Mouse (Mus musculus): ENCODE results near the gene Src.

The Src gene

DNA sequence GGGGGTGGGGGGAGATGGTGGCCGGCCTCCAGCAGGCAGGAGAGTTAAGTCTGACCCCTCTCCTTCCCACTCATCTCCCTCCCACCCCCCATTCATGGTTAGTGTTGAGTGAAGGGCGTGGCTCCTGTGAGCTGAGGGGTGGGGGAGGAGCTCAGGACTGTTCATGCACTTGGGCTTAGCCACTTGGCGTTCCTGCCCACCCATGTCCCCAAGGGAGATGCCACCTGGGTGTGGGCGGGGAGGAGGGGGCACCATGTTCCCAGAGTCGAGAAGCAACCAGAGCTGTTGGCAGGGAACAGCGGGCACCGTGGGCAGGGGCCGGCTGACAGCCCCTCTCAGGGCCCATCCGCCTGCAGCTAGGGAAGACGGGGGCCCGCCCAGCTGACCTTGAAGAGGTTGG is 18.3 kb downstream of the Src start:
- no peak for DNase-seq (ENCODE audit: low spot score in 2 of 2)

DNA sequence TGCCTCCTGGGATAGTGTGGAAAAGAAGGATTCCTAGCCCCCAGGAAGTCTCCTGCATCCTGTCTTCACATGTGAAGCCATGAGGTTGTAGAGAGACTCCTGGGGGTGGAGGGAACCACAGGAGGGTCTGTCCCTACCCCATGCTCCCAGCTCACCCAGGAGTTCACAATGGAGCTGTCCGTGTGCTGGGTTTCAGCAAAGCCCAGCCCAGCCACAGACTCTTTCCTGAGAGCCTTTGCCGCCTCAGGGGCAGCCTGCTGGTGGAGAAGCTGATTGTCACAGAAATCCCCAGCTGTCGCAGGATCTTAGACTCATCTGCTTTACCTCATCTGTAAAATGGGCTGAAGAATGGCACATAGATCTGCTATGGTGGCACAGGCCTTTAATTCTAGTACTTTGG is 18.9 kb downstream of the Src start:
- DNase-seq (ENCODE audit: low spot score in 2 of 2), result no peak

DNA sequence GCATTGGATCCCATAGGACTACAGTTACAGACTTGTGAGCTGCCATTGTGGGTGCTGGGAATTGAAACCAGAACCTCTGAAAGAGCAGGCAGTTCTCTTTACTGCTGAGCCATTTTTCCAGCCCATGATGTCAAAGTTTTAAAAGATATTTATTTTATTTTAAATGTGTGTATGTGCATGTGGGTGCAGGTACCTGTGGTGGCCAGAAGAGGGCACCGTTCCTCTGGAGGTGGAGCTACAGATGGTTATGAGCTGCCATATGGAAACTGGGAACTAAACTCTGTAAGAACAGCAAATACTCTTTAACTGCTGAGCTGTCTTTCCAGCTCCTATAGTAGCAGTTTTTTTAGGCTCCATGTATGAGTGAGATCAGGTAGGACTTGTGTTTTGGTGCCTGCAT is 23.1 kb downstream of the Src start:
- DNase-seq (ENCODE audit: low spot score in 2 of 2), result no peak

DNA sequence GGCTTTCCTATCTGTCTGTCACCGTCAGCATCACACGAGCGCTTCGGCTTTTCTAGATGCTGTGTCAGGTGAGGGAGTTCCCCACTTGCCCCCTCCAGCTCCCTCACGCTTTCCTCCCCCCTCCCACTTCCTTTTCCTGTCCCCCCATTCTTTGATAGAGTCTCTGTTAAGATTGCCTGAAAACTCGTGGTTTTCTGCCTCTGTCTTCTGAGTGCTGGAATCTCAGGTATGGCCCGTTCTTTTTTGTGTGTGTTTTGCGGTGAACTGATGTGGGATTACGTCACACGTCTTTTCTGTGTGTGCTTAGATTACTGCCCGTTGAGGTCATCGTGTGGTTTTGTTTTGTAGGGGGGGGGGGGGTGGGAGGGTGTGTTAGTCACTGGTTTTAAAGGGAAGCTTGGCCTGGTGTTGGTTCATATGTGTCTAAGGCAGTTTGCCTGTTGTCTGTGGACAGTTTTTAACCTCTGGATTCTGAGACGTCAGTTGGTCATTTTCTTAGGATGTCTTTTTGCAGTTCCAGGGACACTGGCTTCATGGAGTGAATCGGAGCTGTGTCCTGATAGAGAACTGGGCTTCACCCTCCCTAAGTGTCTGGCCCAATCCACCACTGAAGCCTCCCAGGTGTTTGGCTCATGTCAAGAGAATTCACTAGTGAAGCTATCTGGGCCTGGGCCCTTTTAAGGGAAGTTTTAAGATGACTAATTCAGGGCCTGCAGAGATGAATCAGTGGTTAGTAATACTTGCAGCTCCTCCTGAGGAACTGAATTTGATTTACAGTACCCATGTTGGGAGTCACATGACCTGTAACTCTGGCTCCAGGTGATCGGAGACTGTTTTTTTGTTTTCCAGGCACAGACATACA is 29.3 kb downstream of the Src start:
- no peak for DNase-seq (ENCODE audit: low spot score in 2 of 2)

DNA sequence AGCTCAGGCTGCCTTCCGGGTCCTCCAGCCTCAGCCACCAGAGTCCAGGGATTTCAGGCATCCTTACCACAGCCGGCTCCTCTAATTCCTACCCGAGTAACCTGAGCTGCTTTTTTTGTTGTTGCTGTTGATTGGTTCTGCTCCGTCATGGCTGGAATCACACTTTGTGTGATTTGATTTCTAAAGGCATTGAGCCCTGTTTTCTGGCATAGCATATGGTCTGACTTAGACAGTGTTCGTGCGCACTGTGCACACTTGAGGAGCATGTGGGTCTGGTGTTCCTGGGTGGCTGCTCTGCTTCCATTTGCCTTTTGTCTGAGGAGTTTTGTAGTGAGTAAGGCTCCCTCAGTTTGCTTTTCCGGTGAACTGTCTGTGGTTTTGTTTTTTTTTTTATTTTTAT is 30.1 kb downstream of the Src start:
- no peak for DNase-seq (ENCODE audit: low spot score in 2 of 2)

DNA sequence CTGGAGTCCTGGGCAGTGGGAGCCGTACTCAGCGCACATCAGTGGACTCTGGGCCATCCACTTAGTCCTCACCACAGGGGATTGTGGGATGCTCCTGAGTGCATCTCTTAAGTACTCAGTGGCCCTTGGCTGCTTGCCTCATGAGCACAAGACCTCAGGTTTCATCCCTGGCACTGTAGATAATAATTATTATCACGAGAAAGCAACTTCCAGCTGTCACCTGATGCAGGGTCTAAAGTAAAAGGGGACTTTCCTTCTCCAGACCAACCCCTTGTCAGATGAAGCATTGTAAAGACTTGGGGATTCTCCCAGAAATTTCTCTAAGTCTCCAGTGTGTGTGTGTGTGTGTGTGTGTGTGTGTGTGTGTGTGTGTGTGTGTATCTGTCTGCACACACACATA is 32.7 kb downstream of the Src start:
- DNase-seq (ENCODE audit: low spot score in 2 of 2), result no peak

DNA sequence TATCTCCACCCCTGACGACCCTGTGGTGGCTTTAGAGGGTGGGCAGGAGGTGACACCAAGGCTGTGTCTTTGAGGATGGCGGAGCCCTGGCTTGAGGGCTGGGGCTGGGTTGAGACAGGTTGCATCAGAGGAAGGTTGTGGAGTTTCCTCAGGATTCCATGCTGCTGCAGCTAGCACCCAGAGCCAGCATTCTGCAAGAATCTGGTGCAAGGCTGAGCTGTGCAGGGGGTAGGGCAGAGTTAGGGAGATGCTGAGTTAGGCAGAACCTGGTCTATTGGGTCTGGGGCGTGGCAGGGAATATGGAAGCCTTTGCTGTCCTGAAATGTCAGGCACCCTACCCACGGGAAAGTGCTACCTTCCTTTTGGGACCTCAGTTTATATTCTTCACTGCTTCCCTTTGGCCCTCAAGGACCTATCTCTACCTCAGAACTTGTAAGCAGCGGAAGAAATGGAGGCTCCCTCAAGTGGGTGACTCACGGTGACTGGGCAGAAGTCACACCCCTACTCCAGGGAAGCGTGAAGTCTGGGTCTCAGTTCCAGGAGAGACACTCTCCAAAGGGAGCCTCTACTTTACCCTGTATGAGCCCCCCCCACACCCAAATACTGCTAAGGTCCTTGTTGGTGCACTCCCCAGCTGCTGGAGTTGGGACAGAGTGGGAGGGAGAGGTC is 33.3 kb downstream of the Src start:
- DNase-seq (ENCODE audit: low spot score in 2 of 2), result no peak

DNA sequence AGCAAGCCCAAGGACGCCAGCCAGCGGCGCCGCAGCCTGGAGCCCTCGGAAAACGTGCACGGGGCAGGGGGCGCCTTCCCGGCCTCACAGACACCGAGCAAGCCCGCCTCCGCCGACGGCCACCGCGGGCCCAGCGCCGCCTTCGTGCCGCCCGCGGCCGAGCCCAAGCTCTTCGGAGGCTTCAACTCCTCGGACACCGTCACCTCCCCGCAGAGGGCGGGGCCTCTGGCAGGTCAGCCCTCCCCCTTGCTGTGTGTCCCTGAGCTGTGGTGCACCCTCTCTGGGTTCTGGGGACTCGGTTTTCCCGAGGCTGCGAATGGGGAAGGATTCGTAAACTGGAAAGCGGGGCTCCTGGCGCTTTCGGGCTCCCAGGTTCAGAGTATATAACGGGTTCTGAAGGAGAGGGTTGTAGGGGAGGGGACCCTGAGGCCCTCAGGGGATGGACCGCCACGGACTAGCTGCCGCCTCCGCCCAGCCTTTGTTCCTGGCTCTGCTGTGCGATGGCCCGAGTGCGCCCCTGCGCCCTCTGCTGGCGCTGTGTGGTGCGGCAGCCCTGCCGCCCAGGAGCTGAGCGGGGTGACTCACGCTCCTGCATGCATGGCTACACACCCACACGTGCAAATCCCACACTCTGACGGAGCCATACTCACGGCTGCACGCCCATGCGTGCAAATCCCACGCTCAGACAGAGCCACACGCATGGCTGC is 39.0 kb downstream of the Src start:
- DNase-seq (ENCODE audit: low spot score in 2 of 2), result peak; percentile 95 to 97

DNA sequence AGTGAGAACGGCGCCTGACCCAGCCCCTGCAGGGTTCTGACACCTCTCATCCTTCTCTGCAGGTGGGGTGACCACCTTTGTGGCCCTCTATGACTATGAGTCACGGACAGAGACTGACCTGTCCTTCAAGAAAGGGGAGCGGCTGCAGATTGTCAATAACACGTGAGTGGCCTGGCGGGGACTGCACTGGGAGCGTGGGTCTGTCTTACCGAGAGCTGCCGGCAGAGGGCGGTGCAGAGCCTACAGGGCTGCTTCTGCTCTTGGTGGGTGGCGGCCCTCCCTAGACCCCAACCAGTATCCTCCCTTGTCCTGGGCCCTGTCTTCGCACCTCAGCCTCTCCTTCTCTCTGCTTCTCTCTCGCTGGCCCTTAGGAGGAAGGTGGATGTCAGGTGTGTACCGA is 40.2 kb downstream of the Src start:
- DNase-seq (ENCODE audit: low spot score in 2 of 2), result peak; percentile 76 to 78

DNA sequence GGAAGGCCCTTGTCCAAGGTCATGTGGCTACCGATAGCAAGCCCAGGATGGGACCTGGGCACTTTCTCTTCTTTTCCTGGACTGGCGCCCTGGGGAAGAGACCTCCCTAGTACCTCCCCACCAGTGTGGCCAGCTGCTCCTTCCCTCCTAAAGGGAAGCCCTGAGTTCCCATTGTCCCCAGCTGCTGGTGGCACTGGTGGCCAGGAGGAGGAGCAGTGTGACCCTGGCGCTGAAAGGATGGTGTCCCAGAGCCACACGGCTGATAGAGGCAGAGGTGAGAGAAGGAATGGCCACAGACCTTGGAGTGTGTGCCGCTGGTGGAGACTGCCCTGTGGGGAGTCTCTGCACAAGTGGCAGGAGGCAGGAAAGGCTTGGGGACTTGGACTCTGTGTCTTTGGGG is 41.5 kb downstream of the Src start:
- DNase-seq (ENCODE audit: low spot score in 2 of 2), result no peak

DNA sequence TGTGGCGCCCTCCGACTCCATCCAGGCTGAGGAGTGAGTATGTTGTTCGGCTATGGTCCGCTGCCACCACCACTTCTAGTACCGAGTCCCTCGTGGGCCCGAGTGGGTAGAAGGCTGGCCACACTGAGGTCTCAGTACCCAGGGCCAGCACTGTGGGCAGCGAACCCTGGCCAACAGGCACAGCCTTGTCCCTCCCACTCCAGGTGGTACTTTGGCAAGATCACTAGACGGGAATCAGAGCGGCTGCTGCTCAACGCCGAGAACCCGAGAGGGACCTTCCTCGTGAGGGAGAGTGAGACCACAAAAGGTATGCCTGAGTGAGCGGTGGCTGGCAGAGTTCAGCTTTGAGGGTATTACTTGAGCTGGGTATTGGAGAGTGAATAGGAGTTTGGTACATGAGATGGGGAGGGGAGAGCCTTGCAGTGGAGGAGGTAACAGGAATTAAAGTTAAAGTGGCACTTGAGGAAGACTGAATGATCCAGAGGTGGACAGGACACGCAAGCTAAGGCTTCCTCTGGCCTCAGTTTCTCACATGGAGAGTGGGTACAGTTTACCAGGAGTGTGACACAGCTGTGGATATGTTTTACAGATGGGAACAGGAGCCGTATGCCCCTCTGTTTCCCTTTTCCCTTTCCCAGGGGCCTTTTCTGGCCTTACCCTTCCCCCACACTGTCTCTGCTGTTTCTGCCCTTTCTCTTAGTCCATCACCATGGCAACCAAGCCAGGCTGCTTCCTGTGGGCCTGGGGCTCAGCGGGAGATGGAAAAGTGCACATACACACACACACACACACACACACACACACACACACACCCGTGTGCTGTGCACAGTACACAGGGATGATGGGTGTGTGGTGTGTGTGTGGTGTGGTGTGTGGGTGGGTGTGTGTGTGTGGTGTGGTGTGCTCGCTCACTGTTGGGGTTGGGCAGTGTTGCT is 44.8 kb downstream of the Src start:
- DNase-seq (ENCODE audit: low spot score in 2 of 2), result no peak

DNA sequence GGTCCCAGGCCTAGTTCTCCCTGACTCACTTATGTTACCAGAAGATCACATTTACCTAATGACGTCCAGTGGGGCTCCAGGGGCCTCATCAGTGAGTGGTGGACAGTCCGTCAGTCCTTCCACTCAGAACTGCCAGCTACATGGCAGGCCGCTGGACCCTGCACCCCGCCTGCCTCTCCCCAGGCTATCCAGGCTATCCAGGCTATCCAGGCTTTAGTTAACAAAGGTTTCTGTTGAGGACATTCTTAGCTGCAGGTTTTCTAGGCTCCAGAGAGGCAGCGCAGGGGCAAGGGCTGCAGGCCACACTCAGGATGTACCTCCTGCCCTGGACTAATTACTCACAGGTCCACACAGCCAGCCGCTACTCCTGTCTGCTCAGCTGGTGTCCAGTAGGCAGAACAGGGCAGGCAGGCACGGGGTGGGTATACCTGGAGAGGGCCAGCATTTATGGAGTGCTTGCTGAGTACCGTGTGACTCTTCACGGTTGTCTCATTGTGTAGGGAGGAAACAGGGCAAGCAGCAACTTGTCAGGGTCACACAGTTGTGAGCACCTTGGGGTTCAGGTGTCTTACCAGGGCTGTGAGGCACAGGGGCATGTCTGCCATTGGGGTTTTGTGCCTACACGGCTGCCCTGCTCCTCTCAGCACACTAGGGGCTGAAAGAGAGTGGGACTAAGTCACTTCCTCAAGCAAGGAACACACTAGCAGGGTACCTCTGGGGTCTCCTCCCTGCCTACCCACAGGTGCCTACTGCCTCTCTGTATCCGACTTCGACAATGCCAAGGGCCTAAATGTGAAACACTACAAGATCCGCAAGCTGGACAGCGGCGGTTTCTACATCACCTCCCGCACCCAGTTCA is 45.9 kb downstream of the Src start:
- no peak for DNase-seq (ENCODE audit: low spot score in 2 of 2)

DNA sequence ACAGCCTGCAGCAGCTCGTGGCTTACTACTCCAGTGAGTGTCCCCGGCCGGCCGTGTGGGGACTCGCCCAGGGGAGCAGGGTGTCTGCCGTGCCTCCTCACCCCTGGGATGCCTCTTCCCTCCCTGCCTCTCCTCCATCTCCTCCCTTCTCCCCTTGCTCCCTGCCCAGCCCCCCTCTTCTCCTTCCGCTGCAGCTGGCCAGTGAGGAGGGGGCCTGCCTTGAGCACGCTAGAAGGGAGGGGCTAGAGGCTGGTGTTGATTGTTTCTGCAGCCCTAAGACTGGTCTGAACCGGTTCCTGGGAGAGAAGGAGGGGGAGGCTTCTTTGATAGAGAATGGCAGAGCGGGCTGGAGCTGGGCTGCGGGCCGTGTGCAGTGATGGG is 46.5 kb downstream of the Src start:
- DNase-seq (ENCODE audit: low spot score in 2 of 2), result no peak

DNA sequence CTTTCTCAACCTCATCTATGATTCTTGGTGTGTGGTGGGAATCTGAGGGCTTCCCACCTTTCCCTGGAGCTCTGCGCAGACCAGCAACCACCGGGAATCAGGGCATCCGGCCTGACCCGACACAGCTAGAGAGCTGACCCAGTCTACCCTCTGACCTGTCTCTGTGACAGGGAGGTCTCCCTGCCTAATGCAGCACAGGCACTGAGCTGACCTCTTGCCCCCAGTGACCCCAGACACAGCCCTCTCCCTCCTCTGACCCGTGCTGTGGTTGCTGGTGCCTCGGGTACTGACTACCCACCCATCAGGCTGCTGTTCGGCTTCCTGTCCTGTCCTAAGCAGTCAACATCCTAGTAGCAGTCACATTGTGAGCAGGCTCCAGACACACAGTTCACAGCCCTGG is 48.6 kb downstream of the Src start:
- no peak for DNase-seq (ENCODE audit: low spot score in 2 of 2)

DNA sequence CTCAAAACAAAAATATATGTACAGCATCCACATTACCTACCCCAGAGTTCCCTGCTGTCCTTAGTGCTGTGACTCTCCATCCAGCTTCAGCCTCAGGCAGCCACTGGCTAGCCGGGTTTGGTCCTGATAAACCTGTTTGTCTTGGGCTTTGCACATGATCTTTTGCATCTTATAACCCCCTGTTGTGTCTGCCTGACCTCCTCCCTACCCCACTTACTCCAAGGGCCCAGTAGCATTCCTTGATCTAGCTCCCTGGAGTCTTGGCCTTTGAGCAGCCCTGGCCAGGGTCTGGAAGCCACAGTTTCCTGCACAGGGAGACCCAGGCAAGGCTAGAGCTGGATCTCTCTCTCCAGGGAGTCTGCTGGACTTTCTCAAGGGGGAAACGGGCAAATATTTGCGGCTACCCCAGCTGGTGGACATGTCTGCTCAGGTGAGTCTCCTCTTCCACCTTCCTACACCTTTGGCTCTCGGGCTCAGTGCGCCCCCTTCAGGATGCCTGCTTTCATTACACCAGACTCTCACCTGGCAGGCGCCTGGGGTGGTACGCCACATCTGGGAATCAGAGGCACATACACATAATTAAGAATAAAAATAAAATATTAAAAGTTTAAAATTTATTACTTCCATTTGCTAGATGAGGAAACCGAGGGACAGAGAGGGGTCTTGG is 50.0 kb downstream of the Src start:
- no peak for DNase-seq (ENCODE audit: low spot score in 2 of 2)

DNA sequence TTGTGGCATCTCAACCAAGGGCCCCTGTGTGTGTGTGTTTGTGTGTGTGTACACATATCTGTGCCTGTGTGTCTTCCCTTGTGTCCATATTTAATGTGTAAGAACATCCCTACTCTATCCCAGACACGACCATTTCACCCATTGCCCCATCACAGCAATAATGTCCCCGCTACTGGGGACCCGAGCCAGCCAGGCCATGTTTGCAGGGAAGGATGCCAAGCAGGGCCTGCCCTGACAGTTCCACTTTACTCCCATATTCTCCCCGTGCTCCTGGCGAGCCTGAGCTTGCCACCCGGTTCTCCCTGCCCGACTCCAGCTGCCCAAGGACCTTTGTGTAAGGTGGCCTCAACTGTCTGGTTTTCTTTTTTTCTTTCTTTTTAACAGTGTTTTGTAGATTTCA is 53.0 kb downstream of the Src start:
- no peak for DNase-seq (ENCODE audit: low spot score in 2 of 2)

DNA sequence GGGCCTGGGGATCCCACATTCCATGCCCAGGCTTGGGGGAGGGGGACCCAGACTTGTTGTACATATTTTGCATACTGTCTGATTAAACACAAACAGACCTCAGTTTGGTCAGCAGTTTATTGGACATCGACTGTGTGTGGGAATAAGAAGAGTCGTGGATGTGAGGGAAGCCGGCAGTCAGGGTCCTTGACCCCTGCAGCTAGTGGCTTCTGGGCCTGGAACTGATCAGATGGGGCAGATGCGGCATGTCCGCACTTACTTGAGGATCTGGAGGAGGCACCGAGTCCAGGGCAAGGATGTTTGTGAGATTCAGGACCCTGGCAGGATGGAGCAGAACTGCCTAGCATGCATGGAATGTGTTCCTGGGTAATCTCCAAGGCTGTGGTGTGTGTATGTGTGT is 53.5 kb downstream of the Src start:
- DNase-seq (ENCODE audit: low spot score in 2 of 2), result no peak

DNA sequence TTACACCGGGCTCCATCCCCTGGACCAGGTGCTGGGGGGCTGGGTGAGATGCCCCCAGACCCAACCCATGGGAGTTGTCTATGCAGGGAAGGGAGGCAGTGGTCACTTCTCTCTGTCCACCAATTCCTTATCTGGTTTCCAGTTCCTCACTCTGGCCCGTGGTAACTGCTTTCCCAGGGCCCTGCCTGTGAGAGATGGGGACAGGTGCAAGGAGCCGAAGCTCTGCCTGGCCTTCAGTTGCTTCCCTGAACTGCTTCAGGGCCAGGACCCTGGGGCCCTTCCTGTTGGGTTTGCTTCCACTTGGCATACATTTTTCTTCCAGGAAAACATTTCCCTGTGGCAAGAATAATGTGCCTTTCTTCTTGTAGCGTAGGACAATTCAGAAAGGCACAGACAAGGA is 54.2 kb downstream of the Src start:
- no peak for DNase-seq (ENCODE audit: low spot score in 2 of 2)

DNA sequence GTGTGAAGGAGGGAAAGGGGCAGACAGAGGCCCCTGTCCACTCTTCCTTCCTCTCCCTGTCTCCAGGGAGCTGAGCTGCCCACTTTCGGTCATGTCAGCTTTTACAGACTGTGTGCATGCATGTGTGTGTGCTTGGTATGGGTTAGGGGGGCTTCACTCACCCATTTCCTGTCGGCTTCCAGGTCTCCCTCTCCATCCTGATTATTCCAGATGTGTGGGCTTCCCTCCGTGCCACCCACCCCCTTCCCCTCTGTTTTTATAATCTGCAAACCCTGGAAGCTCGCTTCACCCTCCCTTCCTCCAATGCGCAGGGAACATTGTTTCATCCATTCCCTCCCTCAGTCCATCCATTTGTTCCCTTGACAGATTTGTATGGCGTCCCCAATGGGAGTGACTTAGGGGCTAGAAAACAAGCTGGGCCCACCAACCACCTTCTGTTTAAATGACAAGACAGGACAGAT is 56.1 kb downstream of the Src start:
- DNase-seq (ENCODE audit: low spot score in 2 of 2), result no peak

All from frontal cortex, postnatal 36 days (tissue).